Mouse (Mus musculus): ENCODE results near the gene Spats2. TPM values are rescaled to one million over a fixed set of nuclear protein-coding genes. Genes with fewer than 3 reads are reported as not detected.
A peak's percentile ranks its signal among the peaks of the same experiment; 100 is the strongest.
"Not testable (repeated sequence)": the region's sequence is repeated elsewhere in the genome, so short reads cannot be mapped to it uniquely, and the experiment has no call there.

Gene Spats2
- total RNA-seq, 2 experiments from 2014 or later = 7.7 to 7.9 TPM

DNA sequence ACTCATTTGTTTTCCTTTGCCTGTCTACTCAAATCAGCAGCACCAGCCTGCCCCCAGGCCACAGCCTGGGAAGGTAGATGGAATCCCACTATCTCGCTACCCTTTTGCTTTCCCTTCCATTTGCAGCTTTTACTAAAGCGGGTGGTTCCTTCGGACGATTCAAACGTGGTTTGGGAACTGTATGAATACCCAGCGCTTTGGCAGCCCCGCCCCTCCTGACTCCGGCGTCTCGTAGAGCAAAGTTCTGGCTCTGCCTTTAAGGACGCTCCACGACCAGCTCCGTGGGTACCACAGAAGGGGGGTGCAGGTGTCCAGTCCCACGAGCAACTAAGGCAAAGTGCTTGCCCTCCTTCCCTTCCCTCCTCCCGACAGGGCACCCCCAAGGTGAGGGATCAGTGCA lies 125.4 kb downstream of the Spats2 start:
- intact Hi-C loops (cut with DNase I); DNase-seq (ENCODE audit: low spot score): not testable (repeated sequence)

DNA sequence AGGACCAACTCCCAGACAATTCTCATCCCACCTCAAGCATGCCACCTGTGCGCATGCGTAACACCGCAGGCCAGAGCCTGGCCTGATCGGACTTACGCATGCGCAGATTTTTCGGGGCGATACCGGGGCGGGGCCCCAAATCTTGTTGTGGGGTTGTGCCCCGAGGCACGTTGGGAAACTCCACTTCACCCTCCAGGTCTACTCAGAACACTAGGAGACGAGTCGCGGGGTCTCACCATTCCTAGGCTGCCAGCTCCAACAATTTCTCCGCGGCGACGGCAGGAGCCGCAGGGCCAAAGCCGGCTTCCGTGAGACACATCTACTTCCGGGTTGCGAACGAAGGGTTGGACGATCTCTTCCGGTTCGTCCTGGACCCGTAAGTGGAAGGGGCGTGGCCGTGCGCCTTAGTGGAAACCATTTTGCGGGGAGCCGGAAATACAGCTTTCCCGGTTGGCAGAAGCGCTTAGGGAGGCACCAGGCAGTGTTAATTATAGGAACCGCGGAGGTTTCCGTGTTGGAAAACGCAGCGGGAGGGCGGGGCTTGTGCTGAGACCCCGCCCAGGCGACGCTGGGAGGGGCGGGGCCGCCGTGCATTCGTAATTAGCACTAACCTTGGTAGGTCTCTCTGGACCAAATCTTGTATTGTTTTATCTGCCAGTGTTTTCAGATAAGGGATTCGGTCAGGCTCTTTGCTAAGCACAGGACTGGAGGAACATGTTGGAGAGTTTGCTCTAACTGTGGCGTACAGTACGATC lies 126.1 kb downstream of the Spats2 start, which contains the start of gene Mcrs1:
TSS of gene Mcrs1 (minus strand) at position 336 of the 755 bp plus-strand sequence.
- DNase-seq (ENCODE audit: low spot score) = peak; percentile 98
- intact Hi-C loops (cut with DNase I) = no loop called here

DNA sequence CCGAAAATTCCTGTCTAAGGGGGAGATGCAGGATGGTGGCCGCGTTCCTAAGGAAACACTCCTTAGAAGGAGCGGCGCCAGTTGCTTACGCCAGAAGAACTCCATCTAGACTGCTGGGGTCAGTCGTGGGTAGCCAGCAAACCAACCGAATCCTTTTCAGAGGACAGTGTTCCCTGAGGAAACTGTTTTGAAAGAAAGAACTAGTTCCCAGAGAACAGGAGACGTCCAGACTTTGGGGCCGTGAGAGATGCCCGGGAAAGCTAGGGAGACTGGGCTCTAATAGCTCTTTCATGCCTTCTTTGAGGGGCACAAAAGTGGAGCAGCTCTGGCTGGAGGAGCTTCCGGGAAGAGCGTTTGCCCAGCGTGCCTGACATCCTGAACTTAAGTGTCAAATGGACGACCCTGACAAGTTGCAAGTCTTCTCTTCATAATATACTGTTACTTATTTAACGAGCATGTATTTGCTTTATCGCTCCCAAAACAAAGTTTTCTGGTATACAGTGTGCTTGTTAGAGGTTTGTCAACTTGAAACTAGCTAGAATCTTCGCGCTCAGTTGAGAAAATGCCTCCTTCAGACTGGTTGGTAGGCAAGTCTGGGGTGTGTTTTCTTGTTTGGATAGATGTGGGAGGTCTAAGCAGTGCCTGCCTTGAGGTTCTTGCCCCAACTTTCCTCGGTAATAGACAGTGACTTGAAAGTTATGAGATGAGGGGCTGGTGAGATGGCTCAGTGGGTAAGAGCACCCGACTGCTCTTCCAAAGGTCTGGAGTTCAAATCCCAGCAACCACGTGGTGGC lies 126.9 kb downstream of the Spats2 start:
- intact Hi-C loops (cut with DNase I) = no loop called here

DNA sequence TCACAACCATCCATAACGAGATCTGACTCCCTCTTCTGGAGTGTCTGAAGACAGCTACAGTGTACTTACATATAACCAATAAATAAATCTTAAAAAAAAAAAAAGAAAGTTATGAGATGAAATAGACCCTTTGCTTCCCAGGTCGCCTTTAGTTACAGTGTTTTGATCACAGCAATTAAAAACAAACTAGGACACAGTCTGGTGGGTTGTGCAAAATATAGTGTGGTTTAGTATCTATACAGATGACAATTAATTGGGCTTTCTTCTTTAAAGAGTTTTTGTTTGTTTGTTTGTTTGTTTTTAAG lies 127.4 kb downstream of the Spats2 start:
- DNase-seq (ENCODE audit: low spot score); intact Hi-C loops (cut with DNase I): not testable (repeated sequence)

More for the DNA sequence above, 126.9 kb downstream of the Spats2 start:
- DNase-seq (ENCODE audit: low spot score) = no peak

DNA sequence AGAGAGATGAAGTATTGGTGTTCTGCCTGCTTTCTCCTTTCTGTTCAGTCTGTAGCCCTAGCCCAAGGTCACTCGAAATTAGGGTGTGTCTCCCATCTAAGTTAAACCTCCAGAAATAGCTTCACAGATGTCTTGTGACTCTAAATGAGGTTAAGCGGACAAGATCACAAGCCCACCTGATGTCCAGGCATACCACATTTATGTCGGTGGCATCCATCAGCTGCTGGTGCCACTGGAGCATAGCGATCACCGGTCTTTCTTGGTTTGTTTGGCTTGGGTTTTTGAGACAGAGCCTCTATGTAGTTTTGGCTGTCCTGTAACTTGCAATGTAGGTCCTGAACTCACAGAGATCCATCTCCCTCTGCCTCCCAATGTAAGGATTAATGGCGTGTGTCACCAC lies 128.1 kb downstream of the Spats2 start:
- intact Hi-C loops (cut with DNase I) = no loop called here

DNA sequence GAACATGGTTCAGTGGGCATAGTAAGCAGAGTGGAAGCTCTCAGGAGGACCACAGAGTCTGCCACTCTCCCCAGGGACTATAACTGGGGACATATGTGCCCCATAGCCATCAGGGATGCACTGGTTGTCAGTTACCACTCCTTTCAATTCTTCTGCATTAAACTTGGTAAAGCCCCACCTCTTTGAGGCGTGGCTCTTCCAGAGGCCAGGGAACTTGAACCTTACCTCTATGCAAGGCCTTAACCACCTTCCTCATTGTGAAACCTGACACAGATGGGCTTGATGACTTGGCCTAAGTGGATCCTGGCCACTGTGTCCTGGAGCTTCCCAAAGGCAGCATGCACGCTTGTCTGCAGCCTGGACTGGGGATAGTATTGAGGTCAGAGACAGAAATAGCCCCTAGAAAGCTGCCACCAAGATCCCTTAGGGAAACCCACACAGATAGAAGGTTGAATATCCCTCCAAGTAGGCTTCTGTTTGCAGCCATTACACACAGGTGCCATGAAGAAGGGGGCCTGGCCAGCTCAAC lies 128.8 kb downstream of the Spats2 start:
- intact Hi-C loops (cut with DNase I) = no loop called here
- no peak for DNase-seq (ENCODE audit: low spot score)

More for the DNA sequence above, 128.1 kb downstream of the Spats2 start:
- no peak for DNase-seq (ENCODE audit: low spot score)

DNA sequence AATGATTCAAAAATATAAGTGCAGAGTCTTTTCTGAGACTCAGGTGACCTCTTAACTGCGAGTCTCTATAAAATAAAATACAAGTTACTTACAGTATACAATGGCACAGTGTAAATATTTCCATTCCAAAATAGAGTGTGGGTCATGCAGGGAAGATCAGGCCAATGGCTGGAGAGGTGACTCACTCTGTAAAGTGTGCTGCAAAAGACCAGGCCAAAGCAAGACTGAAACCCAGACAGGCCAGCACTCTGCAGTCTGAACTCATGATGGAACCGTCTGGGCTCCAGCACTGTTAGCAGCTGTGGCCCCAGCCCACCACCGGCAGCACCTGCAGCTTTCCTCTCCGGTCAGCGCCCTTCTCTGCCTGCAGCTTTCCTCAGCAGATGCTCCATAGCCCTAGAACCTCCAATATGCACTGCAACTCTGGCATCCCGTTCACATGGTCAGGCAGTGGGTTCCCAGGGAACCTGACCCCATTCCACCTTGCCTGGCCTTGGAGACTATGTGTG lies 129.6 kb downstream of the Spats2 start:
- no peak for DNase-seq (ENCODE audit: low spot score)
- intact Hi-C loops (cut with DNase I) = no loop called here

DNA sequence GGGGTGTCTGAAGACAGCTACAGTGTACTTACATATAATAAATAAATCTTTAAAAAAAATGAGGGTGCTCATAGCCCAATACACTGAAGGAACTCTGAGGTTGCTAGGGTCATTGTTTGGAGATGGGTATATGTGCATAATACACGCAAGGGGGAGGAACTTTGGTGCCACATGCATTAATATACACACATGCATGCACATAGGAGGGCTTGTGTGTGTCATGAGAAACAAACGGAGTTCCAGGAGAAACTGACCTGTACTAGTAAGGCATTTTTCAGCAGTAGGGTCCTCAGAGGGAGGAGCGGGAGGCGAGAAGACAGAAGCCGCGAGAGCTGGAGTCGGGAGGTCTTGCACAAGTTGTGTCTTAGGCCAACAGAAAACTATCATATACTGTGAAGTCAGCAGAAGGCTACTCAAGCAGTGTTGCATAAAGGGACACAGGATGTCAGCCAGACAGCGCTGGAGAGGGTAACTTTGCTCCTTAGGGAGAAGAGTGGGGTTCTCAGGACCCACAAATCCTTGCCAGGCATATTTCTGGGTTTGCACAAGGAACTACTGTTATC lies 133.5 kb downstream of the Spats2 start:
- DNase-seq (ENCODE audit: low spot score) = no peak
- intact Hi-C loops (cut with DNase I) = no loop called here

DNA sequence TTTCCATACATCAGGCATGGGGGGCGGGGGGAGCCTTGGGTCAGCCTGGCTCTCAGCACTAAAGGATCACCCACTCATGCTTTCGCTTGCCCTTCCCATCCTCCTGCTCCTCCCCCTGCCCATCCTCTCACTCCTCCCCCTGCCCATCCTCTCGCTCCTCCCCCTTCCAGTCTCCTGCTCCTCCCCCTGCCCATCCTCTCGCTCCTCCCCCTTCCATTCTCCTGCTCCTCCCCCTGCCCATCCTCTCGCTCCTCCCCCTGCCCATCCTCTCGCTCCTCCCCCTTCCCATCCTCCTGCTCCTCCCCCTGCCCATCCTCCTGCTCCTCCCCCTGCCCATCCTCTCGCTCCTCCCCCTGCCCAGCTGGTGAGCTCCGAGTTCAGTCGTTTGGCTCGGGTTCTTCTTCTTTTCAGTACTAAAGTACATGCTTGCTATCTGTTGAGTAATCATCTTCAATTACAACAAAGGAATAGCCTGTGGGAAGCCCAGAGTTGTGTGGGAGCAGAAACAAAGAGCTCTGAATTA lies 134.1 kb downstream of the Spats2 start:
- DNase-seq (ENCODE audit: low spot score) = peak; percentile 34
- intact Hi-C loops (cut with DNase I) = no loop called here

DNA sequence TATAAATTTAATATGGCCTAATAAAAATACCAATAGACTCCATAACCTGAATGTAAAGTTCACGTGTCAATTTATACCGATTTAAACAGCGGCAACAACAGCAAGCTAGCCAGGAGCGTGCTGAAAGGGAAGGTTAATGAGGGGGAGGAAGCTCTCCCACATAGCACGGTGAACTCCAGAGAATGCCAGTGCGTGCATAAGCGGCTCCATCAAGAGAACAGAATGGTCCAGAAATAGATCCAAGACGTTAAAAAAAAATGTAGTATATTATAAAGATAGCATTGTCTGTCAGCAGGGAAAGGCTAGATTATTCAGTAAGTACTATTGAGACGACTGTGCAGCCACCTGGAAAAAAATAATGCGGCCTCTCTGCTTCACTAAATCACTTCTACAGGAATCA lies 137.0 kb downstream of the Spats2 start:
- DNase-seq (ENCODE audit: low spot score) = no peak
- intact Hi-C loops (cut with DNase I) = no loop called here

Small RNA genes within 50 kb of the gene (microRNA-seq; reads per million reads assigned to microRNA genes)
- not detected for gene Mir6960

Other genes with a start within 250 kb of the Spats2 start
- gene Rhebl1, start 231.4 kb upstream of the Spats2 start, total RNA-seq (2021) = 1 to 10 TPM; 2.0 to 2.8 TPM
- 1 to 10 TPM; 1.8 TPM for gene Dhh, start 227.4 kb upstream of the Spats2 start, total RNA-seq (2021)
- 10 to 100 TPM; 11.5 to 13.4 TPM for gene Lmbr1l, start 207.7 kb upstream of the Spats2 start, total RNA-seq (2021)
- gene Tuba1b, start 191.4 kb upstream of the Spats2 start, total RNA-seq (2021) = 100 to 1,000 TPM; 163 to 175 TPM
- not detected for gene Gm49450, start 172.4 kb upstream of the Spats2 start, total RNA-seq (2021)
- 100 to 1,000 TPM in 1 of 2 experiments, 10 to 100 TPM in 1; 99.4 to 105 TPM for gene Tuba1a, start 172.2 kb upstream of the Spats2 start, total RNA-seq (2021)
- 10 to 100 TPM; 33.5 to 33.7 TPM for gene Tuba1c, start 96.0 kb upstream of the Spats2 start, total RNA-seq (2021)
- under 1 TPM; 0.14 to 0.42 TPM for gene Prph, start 70.7 kb upstream of the Spats2 start, total RNA-seq (2021)
- gene Troap, start 51.3 kb upstream of the Spats2 start, total RNA-seq (2021) = under 1 TPM; 0.13 to 0.67 TPM
- not detected for gene C1ql4, start 38.1 kb upstream of the Spats2 start, total RNA-seq (2021)
- under 1 TPM; 0.16 to 0.45 TPM for gene Dnajc22, start 32.7 kb upstream of the Spats2 start, total RNA-seq (2021)
- gene Kcnh3, start 98.9 kb downstream of the Spats2 start, total RNA-seq (2021) = under 1 TPM; 0.06 to 0.18 TPM
- 10 to 100 TPM; 47.4 to 50.9 TPM for gene Mcrs1, start 126.0 kb downstream of the Spats2 start, total RNA-seq (2021)
- gene Prpf40b, start 169.2 kb downstream of the Spats2 start, total RNA-seq (2021) = 10 to 100 TPM; 20.2 to 20.7 TPM
- gene Fam186b, start 170.0 kb downstream of the Spats2 start, total RNA-seq (2021) = not detected
- 10 to 100 TPM; 20.1 to 21.1 TPM for gene Fmnl3, start 244.6 kb downstream of the Spats2 start, total RNA-seq (2021)